Mouse (Mus musculus) heart, embryonic 14.5 days (tissue): ENCODE measurements around the gene 1700016D06Rik. TPM values are rescaled to one million over a fixed set of nuclear protein-coding genes. Genes with fewer than 3 reads are reported as not detected.

ENCODE experiments used
- ATAC-seq: fragments of 200-750 bp; cut with Nextera tagmentation; 2 replicates; pipeline ENCODE4 v1.8.0; 2017; ENCODE audit warnings: low read depth, moderate TSS enrichment; ENCODE audit not compliant: insufficient number of reproducible peaks, insufficient read depth, low FRiP score
- H3K27ac ChIP-seq, 2 experiments: fragments of 200-500 bp in 1 of 2; fragments of 300-500 bp in 1 of 2; sonication (generic) in 1 of 2; replicated peaks in 1 of 2; 2 replicates each; pipeline ENCODE4 v1.5.1; 2012 to 2014; ENCODE audit warnings: low read depth in 2 of 2, low read length in 2 of 2, control low read depth in 1 of 2, mild to moderate bottlenecking in 1 of 2, mixed read lengths in 1 of 2; ENCODE audit not compliant: control insufficient read depth in 1 of 2, insufficient read depth in 1 of 2
- H3K27me3 ChIP-seq: fragments of 300-500 bp; sonication (generic); 2 replicates; pipeline ENCODE4 v1.6.1; 2014; ENCODE audit warnings: mild to moderate bottlenecking, low read length, control low read depth; ENCODE audit not compliant: control insufficient read depth, insufficient read depth
- H3K36me3 ChIP-seq: fragments of 300-500 bp; sonication (generic); 2 replicates; pipeline ENCODE4 v1.6.1; 2014; ENCODE audit warnings: mild to moderate bottlenecking, control low read depth, low read length, mixed read lengths; ENCODE audit not compliant: control insufficient read depth, insufficient read depth
- H3K4me1 ChIP-seq, 2 experiments: fragments of 200-500 bp in 1 of 2; fragments of 300-500 bp in 1 of 2; sonication (generic) in 1 of 2; 2 replicates each; pipeline ENCODE4 v1.6.1; 2012 to 2014; ENCODE audit warnings: low read length in 2 of 2, control low read depth in 1 of 2, mixed read lengths in 1 of 2; ENCODE audit not compliant: control insufficient read depth in 2 of 2, insufficient read depth in 2 of 2
- H3K4me2 ChIP-seq: fragments of 300-500 bp; sonication (generic); 2 replicates; pipeline ENCODE4 v1.6.1; 2014; ENCODE audit warnings: mild to moderate bottlenecking, low read length
- H3K4me3 ChIP-seq, 2 experiments: fragments of 200-500 bp in 1 of 2; fragments of 300-500 bp in 1 of 2; sonication (generic) in 1 of 2; 2 replicates each; pipeline ENCODE4 v1.5.1; 2012 to 2014; ENCODE audit warnings: low read length in 2 of 2, mild to moderate bottlenecking in 2 of 2, control low read depth in 1 of 2, low read depth in 1 of 2, moderate library complexity in 1 of 2; ENCODE audit not compliant: control insufficient read depth in 1 of 2, insufficient read depth in 1 of 2
- H3K9ac ChIP-seq: fragments of 300-500 bp; sonication (generic); 2 replicates; pipeline ENCODE4 v1.6.1; 2014; ENCODE audit warnings: mild to moderate bottlenecking, low read length
- H3K9me3 ChIP-seq: fragments of 300-500 bp; sonication (generic); 2 replicates; pipeline ENCODE4 v1.6.1; 2016; ENCODE audit warnings: low read length, control low read depth; ENCODE audit not compliant: control insufficient read depth
- WGBS: fragments of 180-500 bp; shearing (Covaris S2); extraction: QIAGEN DNeasy Blood & Tissue Kit; methylation state at CpG from one replicate; pipeline ENCODE4 v1.1.7; 2014; 5-methylcytosine and 5-hydroxymethylcytosine counted together
- polyA plus RNA-seq: library from polyadenylated mRNA; unstranded; fragments of >200 nt; fragmentation: Nextera tagmentation; extraction: Ambion mirVana; gene quantifications from 2 replicates; pipeline ENCODE4 v1.2.1, GENCODE M21; 2014

Gene 1700016D06Rik
- not detected in 2 replicates for polyA plus RNA-seq

DNA sequence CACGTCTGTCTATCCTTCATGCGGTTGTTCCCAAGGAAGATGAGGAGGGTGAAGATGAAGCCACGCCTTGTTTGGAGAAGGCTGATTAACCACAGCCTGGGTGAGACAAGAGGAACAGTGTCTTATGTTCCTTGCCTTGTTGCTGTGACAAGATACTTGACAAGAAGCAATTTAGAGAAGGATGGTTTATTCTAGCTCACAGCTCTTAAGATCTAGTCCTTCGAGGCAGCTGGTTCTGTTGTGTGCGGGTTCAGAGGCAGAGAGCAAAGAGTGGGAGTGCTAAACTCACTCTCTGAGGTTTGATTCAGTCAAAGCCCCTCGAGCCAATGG is at the start of gene 1700016D06Rik:
TSS of gene 1700016D06Rik (minus strand) at position 31 of the 330 bp plus-strand sequence.
- H3K4me1 ChIP-seq, result peaks cover 10 to 15% of the 10 kb centered on the region in 2 experiments
- peak within 1 kb of the TSS; percentile 60 for H3K4me2 ChIP-seq
- H3K27ac ChIP-seq, result 0 out of 4 replicates have a peak within 1 kb of the TSS, but pooled peaks have one; percentile 1 to 4
- ATAC-seq, result no peak
- peak within 1 kb of the TSS; percentile 13 to 27; a peak in 3 of 4 replicates for H3K4me3 ChIP-seq
- no peaks in the 10 kb centered on the region for H3K36me3 ChIP-seq
- peaks cover 4% of the 10 kb centered on the region; the same call in 1 of the 2 replicates for H3K27me3 ChIP-seq
- H3K9me3 ChIP-seq, result no peaks in the 10 kb centered on the region
- WGBS, result 62% methylated on average over 6 of the region's 6 CpGs
- H3K9ac ChIP-seq, result peak within 1 kb of the TSS; percentile 35

DNA sequence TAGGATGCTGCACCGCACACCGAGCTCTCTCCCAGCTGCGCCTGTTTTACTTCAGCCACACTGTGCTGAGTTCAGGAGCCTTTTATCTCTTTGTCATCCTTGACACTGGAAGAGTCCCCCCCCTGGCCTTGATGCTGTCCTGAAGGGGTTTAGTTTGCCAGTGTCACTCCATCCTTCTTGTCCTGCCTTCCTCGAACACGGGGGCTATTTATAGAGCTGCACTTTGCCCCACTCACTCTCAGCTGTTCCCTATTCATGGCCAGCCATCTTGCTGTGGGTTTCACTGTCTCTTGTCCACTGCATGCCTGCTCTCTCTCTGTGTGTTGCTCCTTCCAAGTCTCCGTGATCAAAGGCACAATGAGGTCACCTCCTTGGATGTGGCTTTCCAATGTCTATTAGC is 48.6 kb upstream of the 1700016D06Rik start:
- no peak overlapping the region for H3K4me3 ChIP-seq
- peak overlapping the region; percentile 23 for H3K4me2 ChIP-seq
- H3K4me1 ChIP-seq, result peaks cover 34 to 58% of the 10 kb centered on the region in 2 experiments
- ATAC-seq, result no peak
- no peaks in the 10 kb centered on the region for H3K9me3 ChIP-seq
- 12% methylated on average over 6 of the region's 6 CpGs for WGBS
- H3K27ac ChIP-seq, result peak overlapping the region; percentile 80 to 91
- H3K27me3 ChIP-seq, result no peaks in the 10 kb centered on the region
- H3K36me3 ChIP-seq, result no peaks in the 10 kb centered on the region
- no peak overlapping the region for H3K9ac ChIP-seq

DNA sequence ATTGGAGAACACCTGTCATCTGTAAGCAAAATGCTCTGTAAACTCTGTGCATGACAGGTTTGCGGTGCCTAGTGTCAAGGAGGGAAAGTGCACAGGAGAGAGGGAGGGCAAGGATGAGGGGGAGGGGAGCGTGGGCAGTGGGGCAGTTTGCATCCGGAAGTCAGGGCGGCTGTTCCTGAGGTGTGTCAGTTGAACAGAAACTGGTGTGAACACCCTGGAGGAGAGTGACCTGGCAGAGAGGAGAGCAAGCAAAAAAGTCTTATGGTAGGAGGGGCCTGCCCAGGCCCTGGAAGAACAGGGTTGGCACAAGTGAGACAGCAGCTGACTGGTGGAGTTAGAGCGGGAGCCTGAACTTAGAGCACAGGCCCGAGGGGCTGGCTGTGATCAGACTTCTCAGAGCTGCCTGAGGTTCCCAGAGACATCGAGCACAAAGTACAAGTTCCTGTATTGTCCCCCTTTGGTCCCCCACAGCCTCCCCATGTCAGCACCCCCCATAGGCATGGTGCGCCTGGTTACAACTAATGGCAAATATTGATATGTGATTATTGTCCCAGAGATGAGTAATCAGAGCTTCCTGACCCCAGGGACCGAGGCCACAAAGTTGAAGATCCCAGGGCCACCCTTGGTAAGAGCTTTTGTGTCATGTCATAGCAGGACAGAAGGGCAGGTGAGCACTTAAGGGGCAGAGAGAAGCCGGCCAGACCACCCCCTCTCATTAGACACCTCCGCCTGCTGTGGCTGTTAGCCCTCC is 46.2 kb upstream of the 1700016D06Rik start:
- no peaks in the 10 kb centered on the region for H3K27me3 ChIP-seq
- H3K27ac ChIP-seq, result peak overlapping the region; percentile 80 to 82
- H3K4me2 ChIP-seq, result no peak overlapping the region
- no peaks in the 10 kb centered on the region for H3K36me3 ChIP-seq
- H3K4me1 ChIP-seq, result peaks cover 32 to 61% of the 10 kb centered on the region in 2 experiments
- H3K9ac ChIP-seq, result peak overlapping the region; percentile 44
- peak; percentile 18; the same call in 1 of the 2 replicates for ATAC-seq
- WGBS, result 44% methylated on average over 11 of the region's 11 CpGs
- no peak overlapping the region for H3K4me3 ChIP-seq
- H3K9me3 ChIP-seq, result no peaks in the 10 kb centered on the region

DNA sequence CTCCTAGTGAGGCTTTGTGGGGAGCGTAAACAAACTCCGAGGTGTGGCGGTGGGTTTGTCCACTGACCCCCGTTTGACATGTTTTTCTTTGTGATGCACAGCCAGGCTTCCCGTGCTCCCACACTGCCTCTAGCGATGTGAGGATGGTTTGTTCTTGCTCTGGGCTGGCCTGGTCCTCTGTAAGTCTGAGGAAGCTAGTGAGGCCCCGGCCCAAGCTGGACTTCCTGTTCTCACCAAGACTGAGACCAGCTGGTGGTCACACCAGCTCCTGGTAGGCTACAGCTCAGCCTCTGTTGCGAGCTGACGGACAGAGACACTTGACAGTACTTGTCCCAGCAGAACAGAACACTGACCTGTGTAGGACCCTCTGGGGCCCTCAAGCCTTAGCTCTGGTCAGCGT is 42.7 kb upstream of the 1700016D06Rik start:
- Histone ChIP-seq H3K4me3 (no peak overlapping the region), H3K4me2 (no peak overlapping the region), H3K36me3 (peaks cover 13% of the 10 kb centered on the region), H3K27ac (no peak overlapping the region), H3K27me3 (no peaks in the 10 kb centered on the region), H3K9ac (no peak overlapping the region), H3K4me1 (peaks cover 24 to 46% of the 10 kb centered on the region in 2 experiments), H3K9me3 (no peaks in the 10 kb centered on the region)
- WGBS, result 59% methylated on average over 10 of the region's 10 CpGs
- no peak for ATAC-seq

DNA sequence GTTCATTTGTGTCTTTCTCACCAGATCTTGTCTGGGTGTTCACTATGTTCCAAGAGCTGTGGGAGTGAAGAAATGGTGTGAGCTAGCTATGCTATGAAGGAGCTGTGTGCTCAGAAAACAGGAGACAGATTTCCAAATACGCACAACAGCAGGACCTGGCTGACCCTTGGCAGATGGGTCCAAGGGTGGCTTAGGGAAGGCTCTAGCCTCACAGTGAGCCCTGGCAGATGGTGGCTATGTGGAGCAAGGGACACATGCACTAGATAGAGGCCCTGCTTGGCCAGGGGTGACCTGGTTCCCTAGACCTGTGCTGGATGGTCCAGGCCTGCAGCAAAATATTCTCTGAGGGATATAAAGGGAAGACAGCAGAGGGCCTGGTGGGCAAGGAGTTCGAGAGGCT is 40.0 kb upstream of the 1700016D06Rik start:
- ATAC-seq, result no peak
- 75% methylated on average over 2 of the region's 2 CpGs for WGBS
- Histone ChIP-seq H3K27me3 (no peaks in the 10 kb centered on the region), H3K36me3 (peaks cover 20% of the 10 kb centered on the region), H3K4me2 (no peak overlapping the region), H3K27ac (no peak overlapping the region), H3K9ac (no peak overlapping the region), H3K4me1 (peaks cover 3 to 22% of the 10 kb centered on the region in 2 experiments), H3K4me3 (no peak overlapping the region), H3K9me3 (no peaks in the 10 kb centered on the region)

DNA sequence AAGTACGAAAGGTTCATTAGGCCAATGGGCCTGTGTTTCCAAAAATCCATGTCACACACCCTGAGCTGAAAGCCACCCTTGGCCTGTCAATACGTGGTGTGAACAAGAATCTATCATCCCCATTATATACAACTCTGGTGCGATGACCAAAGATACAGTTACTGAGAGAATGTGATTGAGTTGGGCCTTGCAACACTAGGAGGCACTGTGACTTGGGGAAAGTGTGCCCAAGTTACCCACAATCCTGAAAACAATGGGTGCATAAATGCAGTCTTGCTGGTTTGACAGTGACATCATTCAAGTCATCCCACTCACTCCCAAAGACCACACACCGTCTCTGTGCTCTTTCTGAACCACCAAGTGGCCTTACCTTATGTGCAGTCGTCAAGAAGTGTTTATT is 38.2 kb upstream of the 1700016D06Rik start:
- Histone ChIP-seq H3K9ac (no peak overlapping the region), H3K27me3 (no peaks in the 10 kb centered on the region), H3K4me3 (no peak overlapping the region), H3K4me1 (peaks cover 3 to 22% of the 10 kb centered on the region in 2 experiments), H3K9me3 (no peaks in the 10 kb centered on the region), H3K4me2 (no peak overlapping the region), H3K36me3 (peaks cover 29% of the 10 kb centered on the region), H3K27ac (no peak overlapping the region)
- no peak for ATAC-seq
- 75% methylated on average over 5 of the region's 5 CpGs for WGBS

DNA sequence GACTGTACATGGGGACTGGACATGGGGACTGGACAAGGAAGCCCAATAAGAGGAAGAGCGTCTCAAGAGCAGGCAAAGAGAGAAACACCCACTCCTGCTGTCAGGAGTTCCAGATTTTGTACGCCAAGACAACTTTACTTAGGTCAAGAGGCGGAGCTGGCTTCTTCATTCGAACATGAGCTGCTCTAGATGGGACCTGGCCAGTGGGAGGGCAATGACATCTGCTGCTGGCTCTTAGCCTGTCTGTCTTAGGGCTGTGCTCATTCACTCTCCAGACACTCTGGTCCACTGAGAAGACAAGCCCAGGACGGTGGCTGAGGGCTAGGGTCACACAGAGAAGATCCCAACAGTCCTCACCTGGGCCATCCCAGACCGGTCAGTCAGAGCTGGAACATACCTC is 36.2 kb upstream of the 1700016D06Rik start:
- no peak for ATAC-seq

More for the DNA sequence above, 36.2 kb upstream of the 1700016D06Rik start:
- H3K9me3 ChIP-seq, result no peaks in the 10 kb centered on the region
- WGBS, result 76% methylated on average over 6 of the region's 6 CpGs
- peaks cover 32% of the 10 kb centered on the region for H3K36me3 ChIP-seq
- no peak overlapping the region for H3K4me2 ChIP-seq
- peaks cover 3 to 9% of the 10 kb centered on the region in 2 experiments for H3K4me1 ChIP-seq
- H3K27ac ChIP-seq, result no peak overlapping the region
- 0 out of 2 replicates have a peak, but pooled peaks cover 4% of the 10 kb centered on the region for H3K27me3 ChIP-seq
- H3K9ac ChIP-seq, result no peak overlapping the region
- no peak overlapping the region for H3K4me3 ChIP-seq
